Mouse (Mus musculus): ENCODE data around the gene Mylk4. TPM values are rescaled to one million over a fixed set of nuclear protein-coding genes. Genes with fewer than 3 reads are reported as not detected.

Mylk4 gene
- 0.36 TPM for polyA plus RNA-seq (2015; fragmentation: Illumina TruSeq; extraction: RNeasy Lipid Tissue Mini Kit (QIAGEN cat#74804); ENCODE audit: low read depth, low replicate concordance)

GRCm38 (mm10) chr13:32783816-32784215, at the start of gene Mylk4:
Gene Mylk4, minus strand, starts transcription at chr13:32783954.

DNA sequence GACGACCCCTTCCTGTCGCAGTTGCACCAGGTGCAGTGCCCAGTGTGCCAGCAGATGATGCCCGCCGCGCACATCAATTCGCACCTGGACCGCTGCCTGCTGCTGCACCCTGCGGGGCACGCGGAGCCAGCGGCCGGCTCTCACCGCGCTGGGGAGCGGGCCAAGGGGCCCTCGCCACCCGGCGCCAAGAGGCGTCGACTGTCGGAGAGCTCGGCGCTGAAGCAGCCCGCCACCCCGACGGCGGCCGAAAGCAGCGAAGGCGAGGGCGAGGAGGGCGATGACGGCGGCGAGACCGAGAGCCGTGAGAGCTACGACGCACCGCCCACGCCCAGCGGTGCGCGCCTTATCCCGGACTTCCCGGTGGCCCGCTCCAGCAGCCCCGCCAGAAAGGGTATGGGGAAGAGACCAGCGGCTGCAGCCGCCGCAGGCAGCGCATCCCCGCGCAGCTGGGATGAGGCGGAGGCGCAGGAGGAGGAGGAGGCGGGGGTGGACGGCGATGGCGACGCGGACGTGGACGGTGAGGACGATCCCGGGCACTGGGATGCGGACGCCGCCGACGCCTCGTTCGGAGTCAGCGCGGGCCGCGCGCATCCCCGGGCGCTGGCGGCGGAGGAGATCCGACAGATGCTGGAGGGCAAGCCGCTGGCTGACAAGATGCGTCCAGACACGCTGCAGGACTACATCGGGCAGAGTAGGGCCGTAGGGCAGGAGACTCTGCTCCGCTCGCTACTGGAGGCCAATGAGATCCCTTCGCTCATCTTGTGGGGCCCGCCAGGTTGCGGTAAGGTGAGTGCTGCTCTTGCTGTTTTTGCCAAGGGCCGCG, 18.7 kb upstream of the Mylk4 start, which contains the start of gene D930007J09Rik:
Gene D930007J09Rik, minus strand, starts transcription at position 591 of the 823 bp plus-strand sequence.

DNA sequence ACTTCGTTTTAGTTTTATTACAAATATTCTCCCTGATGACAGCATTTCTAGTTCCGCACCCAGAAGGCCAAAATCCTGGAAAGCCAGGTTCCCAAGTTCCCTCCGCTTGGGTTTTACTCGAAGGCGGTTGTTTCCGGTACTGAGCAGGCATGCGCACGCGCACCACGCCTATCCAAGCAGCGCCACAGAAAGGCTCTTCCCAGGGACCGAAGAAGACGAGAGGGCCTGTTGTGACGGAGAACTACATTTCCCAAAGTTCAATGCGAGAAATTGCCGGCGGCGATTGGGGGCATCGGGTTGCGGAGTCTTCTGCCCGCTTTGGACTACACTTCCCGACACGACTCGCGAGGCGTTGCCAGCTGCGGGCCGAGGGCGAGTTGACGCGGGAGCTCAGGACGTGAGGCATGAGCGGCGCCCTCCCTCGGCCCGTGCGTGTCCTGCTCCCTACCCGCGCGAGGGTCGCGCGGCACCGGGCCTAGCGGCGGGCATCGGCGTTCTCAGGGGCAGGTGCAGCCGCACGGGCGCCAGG, 18.0 kb upstream of the Mylk4 start, which contains the start of gene Wrnip1:
Gene Wrnip1, plus strand, starts transcription at position 346 of the 529 bp plus-strand sequence.

Other genes starting within 250 kb of the Mylk4 start
- gene Wrnip1, start 18.1 kb upstream of the Mylk4 start, polyA plus RNA-seq (2015; fragmentation: Illumina TruSeq; extraction: RNeasy Lipid Tissue Mini Kit (QIAGEN cat#74804); ENCODE audit: low read depth, low replicate concordance), result 44.9 TPM
- not detected for gene D930007J09Rik, start 18.9 kb upstream of the Mylk4 start, polyA plus RNA-seq (2015; fragmentation: Illumina TruSeq; extraction: RNeasy Lipid Tissue Mini Kit (QIAGEN cat#74804); ENCODE audit: low read depth, low replicate concordance)
- gene Serpinb1a, start 67.2 kb upstream of the Mylk4 start, polyA plus RNA-seq (2015; fragmentation: Illumina TruSeq; extraction: RNeasy Lipid Tissue Mini Kit (QIAGEN cat#74804); ENCODE audit: low read depth, low replicate concordance), result 26.6 TPM
- gene Serpinb1c, start 114.3 kb upstream of the Mylk4 start, polyA plus RNA-seq (2015; fragmentation: Illumina TruSeq; extraction: RNeasy Lipid Tissue Mini Kit (QIAGEN cat#74804); ENCODE audit: low read depth, low replicate concordance), result not detected
- gene Serpinb6b, start 181.3 kb upstream of the Mylk4 start, polyA plus RNA-seq (2015; fragmentation: Illumina TruSeq; extraction: RNeasy Lipid Tissue Mini Kit (QIAGEN cat#74804); ENCODE audit: low read depth, low replicate concordance), result 2.8 TPM
- gene Serpinb9, start 219.3 kb upstream of the Mylk4 start, polyA plus RNA-seq (2015; fragmentation: Illumina TruSeq; extraction: RNeasy Lipid Tissue Mini Kit (QIAGEN cat#74804); ENCODE audit: low read depth, low replicate concordance), result 10.0 TPM
- not detected for gene Serpinb9b, start 243.5 kb upstream of the Mylk4 start, polyA plus RNA-seq (2015; fragmentation: Illumina TruSeq; extraction: RNeasy Lipid Tissue Mini Kit (QIAGEN cat#74804); ENCODE audit: low read depth, low replicate concordance)

Measured in brain, adult 10 weeks (tissue).